Mouse (Mus musculus) small intestine, adult 2 months (tissue): ENCODE measurements around the gene Fbxw4.

Source experiments
- CTCF ChIP-seq: fragments of 200-500 bp; IDR thresholded peaks from 2 replicates; pipeline ENCODE4 v1.5.1; 2012; ENCODE audit warnings: low read depth, mild to moderate bottlenecking, control low read depth, inconsistent platforms, low read length, moderate library complexity, mixed read lengths; ENCODE audit not compliant: insufficient replicate concordance, insufficient read length; ENCODE audit errors: extremely low read depth
- POLR2A ChIP-seq: fragments of 200-500 bp; IDR thresholded peaks from 2 replicates; pipeline ENCODE4 v1.6.1; 2012; ENCODE audit warnings: low read depth, mild to moderate bottlenecking, control low read depth, inconsistent platforms, low read length, moderate library complexity

DNA sequence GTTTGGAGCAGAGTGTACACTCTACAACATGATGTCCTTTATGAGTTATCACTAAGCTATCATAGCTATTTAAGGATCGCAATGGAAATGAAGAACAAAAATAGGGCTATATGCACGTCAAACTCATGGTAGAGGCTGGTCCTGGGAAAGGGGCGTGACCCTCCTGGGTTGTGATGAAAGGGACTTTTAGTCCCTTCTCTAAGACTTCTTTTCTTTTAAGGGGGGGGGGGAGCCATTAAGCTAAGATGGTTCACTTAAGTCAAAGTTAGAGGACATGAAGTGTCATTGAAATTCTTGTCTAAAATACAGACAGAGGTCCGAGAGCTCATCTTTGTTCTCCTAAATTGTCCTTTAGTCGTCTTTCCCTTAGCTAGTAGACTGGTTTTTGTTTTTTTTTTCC, 15.1 kb upstream of the Fbxw4 start:
- no peak for TF ChIP-seq POLR2A
- no peak for TF ChIP-seq CTCF
